16 mouse cellular contexts compared by ENCODE assay signal in the genomic region with DNA sequence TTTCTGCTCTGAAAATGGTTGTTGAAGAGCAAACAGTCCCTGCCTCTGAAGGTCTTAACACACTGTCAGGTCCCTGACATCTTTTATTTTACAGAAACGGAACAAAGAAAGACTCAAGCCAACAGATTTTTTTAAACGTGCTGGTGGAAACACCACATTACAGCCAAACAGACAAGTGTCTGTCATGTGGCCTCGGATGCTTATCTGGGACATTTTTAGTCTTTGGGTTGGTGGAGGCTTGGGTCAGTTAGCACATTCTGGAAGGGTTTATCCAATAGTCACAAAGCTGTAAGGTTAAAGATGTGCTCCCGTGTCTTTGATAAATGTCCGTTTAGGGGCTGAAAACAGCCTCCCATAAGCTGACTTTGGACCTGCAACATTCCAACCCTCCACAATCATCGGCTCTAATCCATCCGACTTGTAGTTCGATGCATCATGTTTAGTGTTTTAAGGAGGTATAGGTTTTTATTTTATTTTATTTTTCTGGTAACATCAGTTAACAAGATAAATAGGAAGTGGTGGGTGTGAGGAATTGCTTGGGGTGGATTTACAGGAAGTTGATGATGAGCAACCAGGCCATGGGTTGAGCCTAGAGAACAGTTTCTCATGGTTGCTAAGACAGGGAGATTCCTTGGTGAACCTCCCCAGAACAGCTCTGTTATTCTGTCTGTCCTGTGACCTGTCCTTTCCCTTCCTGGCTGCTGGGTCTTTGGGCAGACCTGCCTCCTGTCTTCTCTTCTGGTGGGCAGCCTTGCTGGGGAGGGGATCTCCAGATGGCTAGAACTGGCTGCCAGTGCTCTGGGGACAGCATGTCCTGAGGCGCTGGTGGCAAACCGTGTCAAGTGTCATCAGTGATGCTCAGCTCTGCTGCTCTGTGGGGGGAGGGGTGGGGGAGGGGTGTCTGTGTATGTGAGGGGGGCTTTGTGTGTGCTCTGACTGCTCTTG. TPM values are rescaled to one million over a fixed set of nuclear protein-coding genes. Genes with fewer than 3 reads are reported as not detected.
DNase-seq lines count a peak whose midpoint lies in the region; ATAC-seq and TF ChIP-seq lines count a peak whose summit lies in the region.
"Had no signal": no experiment of that assay in that cellular context is flagged by ENCODE, and none has a peak within 500 bp of the region (broad histone marks: within the 10 kb centered on the region; RNA-seq: fewer than 3 reads in every experiment).

No protein-coding gene starts in this region.

- H3K36me3 ChIP-seq in heart, postnatal 0 days (replicated peaks; ENCODE audit: control insufficient read depth, insufficient read depth, low read length): no peaks in the 10 kb centered on the region
- H3K36me3 ChIP-seq in midbrain, embryonic 14.5 days (ENCODE audit: control insufficient read depth, insufficient read depth, low read length): no peaks in the 10 kb centered on the region
- H3K36me3 ChIP-seq in midbrain, embryonic 11.5 days (ENCODE audit: control insufficient read depth, insufficient read depth, low read length): no peaks in the 10 kb centered on the region
- H3K36me3 ChIP-seq in splenic B cell, adult 2 months (ENCODE audit: control insufficient read depth, insufficient read depth, low read length, poor library complexity, severe bottlenecking): peaks cover 9% of the 10 kb centered on the region
- H3K36me3 ChIP-seq: embryonic facial prominence, embryonic 15.5 days; limb, embryonic 12.5 days; neural tube, embryonic 12.5 days had no signal

- intact Hi-C loops in heart, postnatal 10 days (cut with DNase I): no loop called here

- ATAC-seq in heart, postnatal 0 days (ENCODE audit: insufficient read depth, low read depth): 0 out of 2 replicates have a peak, but pooled peaks have one; percentile 5
- ATAC-seq in midbrain, embryonic 14.5 days (ENCODE audit: low FRiP score, low TSS enrichment): 0 out of 2 replicates have a peak, but pooled peaks have one; percentile 20
- ATAC-seq in midbrain, embryonic 11.5 days (ENCODE audit: low FRiP score): no peak

- DNase-seq in heart, postnatal 0 days (ENCODE audit: low spot score): no peak
- no peak for DNase-seq in heart, postnatal 10 days
- DNase-seq in midbrain, embryonic 14.5 days: no peak
- no peak for DNase-seq in midbrain, embryonic 11.5 days (ENCODE audit: low spot score, missing footprints)
- peak; percentile 56 for DNase-seq in splenic B cell, adult 2 months (ENCODE audit: low read depth, low spot score)
- no peak for DNase-seq in layer of hippocampus, postnatal 25 days (ENCODE audit: extremely low spot score in 1 of 2, low spot score in 1 of 2)
- no peak for DNase-seq in thymus, postnatal 36 days
- DNase-seq: cerebellum, postnatal 25 days; kidney, adult 2 months; thymus, adult 18-20 months had no signal

- no peak overlapping the region for H3K4me3 ChIP-seq in heart, postnatal 0 days (ENCODE audit: low read depth, low read length)
- no peak overlapping the region for H3K4me3 ChIP-seq in midbrain, embryonic 14.5 days (replicated peaks; ENCODE audit: low read depth, low read length)
- H3K4me3 ChIP-seq in midbrain, embryonic 11.5 days (ENCODE audit: low read depth, low read length): no peak overlapping the region
- H3K4me3 ChIP-seq in bone marrow, adult 2 months (replicated peaks; ENCODE audit: control insufficient read depth, low read depth, low read length): no peak overlapping the region
- H3K4me3 ChIP-seq: embryonic facial prominence, embryonic 15.5 days; limb, embryonic 12.5 days; neural tube, embryonic 12.5 days had no signal

- H3K9ac ChIP-seq in heart, postnatal 0 days (replicated peaks; ENCODE audit: low read depth, low read length): no peak overlapping the region
- no peak overlapping the region for H3K9ac ChIP-seq in midbrain, embryonic 14.5 days (replicated peaks; ENCODE audit: low read length)
- H3K9ac ChIP-seq in midbrain, embryonic 11.5 days (ENCODE audit: low read length): no peak overlapping the region
- H3K9ac ChIP-seq: embryonic facial prominence, embryonic 15.5 days; limb, embryonic 12.5 days; neural tube, embryonic 12.5 days had no signal

- no peak overlapping the region; the same call in 1 of the 2 replicates for H3K4me2 ChIP-seq in heart, postnatal 0 days (ENCODE audit: low read depth, low read length)
- H3K4me2 ChIP-seq in midbrain, embryonic 14.5 days (ENCODE audit: low read length): no peak overlapping the region
- H3K4me2 ChIP-seq in midbrain, embryonic 11.5 days: no peak overlapping the region
- H3K4me2 ChIP-seq: embryonic facial prominence, embryonic 15.5 days; limb, embryonic 12.5 days; neural tube, embryonic 12.5 days had no signal

- no peaks in the 10 kb centered on the region for H3K9me3 ChIP-seq in heart, postnatal 0 days (replicated peaks; ENCODE audit: control insufficient read depth, low read length)
- no peaks in the 10 kb centered on the region for H3K9me3 ChIP-seq in midbrain, embryonic 14.5 days (ENCODE audit: control insufficient read depth, low read length)
- no peaks in the 10 kb centered on the region for H3K9me3 ChIP-seq in midbrain, embryonic 11.5 days (ENCODE audit: control insufficient read depth, low read length)
- H3K9me3 ChIP-seq: embryonic facial prominence, embryonic 15.5 days; limb, embryonic 12.5 days; neural tube, embryonic 12.5 days had no signal

- TF ChIP-seq CTCF in heart, postnatal 0 days (IDR thresholded peaks at IDR 0.05; ENCODE audit: low read depth): no peak
- no peak for TF ChIP-seq CTCF in bone marrow, adult 2 months (IDR thresholded peaks at IDR 0.05; ENCODE audit: control insufficient read depth, insufficient read depth, low read length)

- no peak overlapping the region for H3K27ac ChIP-seq in heart, postnatal 0 days (ENCODE audit: low read depth)
- no peak overlapping the region for H3K27ac ChIP-seq in midbrain, embryonic 14.5 days (replicated peaks; ENCODE audit: low read depth, low read length)
- no peak overlapping the region for H3K27ac ChIP-seq in midbrain, embryonic 11.5 days (ENCODE audit: low read depth, low read length)
- peak overlapping the region; percentile 73 for H3K27ac ChIP-seq in bone marrow, adult 2 months (ENCODE audit: control insufficient read depth, insufficient read depth, low read depth, low read length, poor library complexity)
- H3K27ac ChIP-seq: embryonic facial prominence, embryonic 15.5 days; limb, embryonic 12.5 days; neural tube, embryonic 12.5 days had no signal

- H3K27me3 ChIP-seq in heart, postnatal 0 days (ENCODE audit: control insufficient read depth, insufficient read depth, low read length): no peaks in the 10 kb centered on the region
- no peaks in the 10 kb centered on the region for H3K27me3 ChIP-seq in midbrain, embryonic 14.5 days (ENCODE audit: control insufficient read depth, insufficient read depth, low read length)
- H3K27me3 ChIP-seq in midbrain, embryonic 11.5 days (ENCODE audit: control insufficient read depth, insufficient read depth, low read length): no peaks in the 10 kb centered on the region
- no peaks in the 10 kb centered on the region for H3K27me3 ChIP-seq in splenic B cell, adult 2 months (ENCODE audit: control insufficient read depth, insufficient read depth, low read length, poor library complexity, severe bottlenecking)
- H3K27me3 ChIP-seq: embryonic facial prominence, embryonic 15.5 days; limb, embryonic 12.5 days; neural tube, embryonic 12.5 days had no signal

- H3K4me1 ChIP-seq in heart, postnatal 0 days (ENCODE audit: control insufficient read depth, insufficient read depth): no peaks in the 10 kb centered on the region
- peaks cover 8% of the 10 kb centered on the region; the same call in 1 of the 2 replicates for H3K4me1 ChIP-seq in midbrain, embryonic 14.5 days (ENCODE audit: control insufficient read depth, insufficient read depth, low read length)
- H3K4me1 ChIP-seq in midbrain, embryonic 11.5 days (ENCODE audit: control insufficient read depth, insufficient read depth, low read length): peaks cover 6% of the 10 kb centered on the region
- H3K4me1 ChIP-seq in bone marrow, adult 2 months (ENCODE audit: control insufficient read depth, insufficient read depth, low read length): peaks cover 18% of the 10 kb centered on the region

- TF ChIP-seq EP300 in heart, postnatal 0 days (IDR thresholded peaks at IDR 0.05; ENCODE audit: low read depth): no peak

- 61% methylated on average over 10 of the region's 10 CpGs for WGBS in heart, postnatal 0 days
- WGBS in midbrain, embryonic 14.5 days: 75% methylated on average over 10 of the region's 10 CpGs
- 83% methylated on average over 10 of the region's 10 CpGs for WGBS in midbrain, embryonic 11.5 days
- WGBS in bone marrow, adult 2 months: 45% methylated on average over 10 of the region's 10 CpGs

- no peak for TF ChIP-seq POLR2A in bone marrow, adult 2 months (IDR thresholded peaks at IDR 0.05; ENCODE audit: borderline replicate concordance, control insufficient read depth, low read depth, low read length)

RNA-seq across cellular contexts. Expression of a gene that starts 6.2 kb away (rescaled TPM):
- 15.9 and 21.6 TPM in 2 replicates for total RNA-seq in heart, postnatal 0 days (2014; rRNA removed; ENCODE audit: low replicate concordance)
- polyA plus RNA-seq in heart, postnatal 0 days (2015; fragmentation: Nextera tagmentation; extraction: Ambion mirVana): 14.7 and 15.6 TPM in 2 replicates
- total RNA-seq in heart, postnatal 10 days (2021): 10 to 100 TPM; 13.9 to 16.9 TPM
- polyA plus RNA-seq in midbrain, embryonic 14.5 days (2014; fragmentation: Nextera tagmentation; extraction: Ambion mirVana): 14.3 and 31.7 TPM in 2 replicates
- 22.0 and 27.3 TPM in 2 replicates for polyA plus RNA-seq in midbrain, embryonic 11.5 days (2014; fragmentation: Nextera tagmentation; extraction: Ambion mirVana)
- 193 and 436 TPM in 2 replicates for polyA plus RNA-seq in bone marrow, adult 2 months (2011; ENCODE audit: insufficient read depth, insufficient read length, low replicate concordance, missing spikeins)
- 10 to 100 TPM; 37.3 to 39.6 TPM for total RNA-seq in layer of hippocampus, postnatal 25 days (2021)

RNA-seq across cellular contexts. Expression of a gene that starts 25.1 kb away (rescaled TPM):
- total RNA-seq in heart, postnatal 0 days (2014; rRNA removed; ENCODE audit: low replicate concordance): not detected in 2 replicates
- not detected in 2 replicates for polyA plus RNA-seq in heart, postnatal 0 days (2015; fragmentation: Nextera tagmentation; extraction: Ambion mirVana)
- not detected for total RNA-seq in heart, postnatal 10 days (2021)
- not detected in 2 replicates for polyA plus RNA-seq in midbrain, embryonic 14.5 days (2014; fragmentation: Nextera tagmentation; extraction: Ambion mirVana)
- not detected in 2 replicates for polyA plus RNA-seq in midbrain, embryonic 11.5 days (2014; fragmentation: Nextera tagmentation; extraction: Ambion mirVana)
- polyA plus RNA-seq in bone marrow, adult 2 months (2011; ENCODE audit: insufficient read depth, insufficient read length, low replicate concordance, missing spikeins): not detected in 2 replicates
- total RNA-seq in layer of hippocampus, postnatal 25 days (2021): 1 to 10 TPM; 2.0 to 2.1 TPM
- total RNA-seq: heart, adult 18-20 months; heart, postnatal 25 days had no signal
